Mouse (Mus musculus) gastrocnemius, postnatal 25 days (tissue): ENCODE data around the gene Rspo3. TPM values are rescaled to one million over a fixed set of nuclear protein-coding genes. Genes with fewer than 3 reads are reported as not detected.
A peak's percentile ranks its signal among the peaks of the same experiment; 100 is the strongest.

ENCODE experiments used
- DNase-seq: peaks from one replicate; pipeline ENCODE4 v3.0.0; 2022
- long read RNA-seq, 2 experiments: library from polyadenylated mRNA; stranded (forward); transcript quantifications; one replicate each; pipeline ENCODE4 v2.0.0; 2021
- total RNA-seq, 2 experiments: library from RNA; stranded (reverse); gene quantifications; 1 replicate in 1 of 2; 2 replicates in 1 of 2; pipeline ENCODE4 v1.2.3; 2021

The Rspo3 gene
- total RNA-seq: 1 to 10 TPM in 1 of 2 experiments, under 1 TPM in 1; 0.99 to 3.5 TPM
- long read RNA-seq, experiment 1, partial matches to known transcripts: 0 of 1 reads
- long read RNA-seq, experiment 1, other reads (novel, unspliced or antisense): 0 of 1 reads
- long read RNA-seq, experiment 2, transcript Rspo3-201 (5 exons, 3,085 nt): major isoform, 6 of 9 reads
- long read RNA-seq, experiment 2, partial matches to known transcripts: 0 of 9 reads
- long read RNA-seq, experiment 2, other reads (novel, unspliced or antisense): 3 of 9 reads

- DNase-seq: peak; percentile 27
These were observed at the start of gene Rspo3 for GRCm38 (mm10) chr10:29535546-29536260. Rspo3 (minus strand) TSS chr10:29535867.

- DNase-seq: no peak
These were observed 46.3 kb upstream of the Rspo3 start for GRCm38 (mm10) chr10:29581940-29582339.

DNA sequence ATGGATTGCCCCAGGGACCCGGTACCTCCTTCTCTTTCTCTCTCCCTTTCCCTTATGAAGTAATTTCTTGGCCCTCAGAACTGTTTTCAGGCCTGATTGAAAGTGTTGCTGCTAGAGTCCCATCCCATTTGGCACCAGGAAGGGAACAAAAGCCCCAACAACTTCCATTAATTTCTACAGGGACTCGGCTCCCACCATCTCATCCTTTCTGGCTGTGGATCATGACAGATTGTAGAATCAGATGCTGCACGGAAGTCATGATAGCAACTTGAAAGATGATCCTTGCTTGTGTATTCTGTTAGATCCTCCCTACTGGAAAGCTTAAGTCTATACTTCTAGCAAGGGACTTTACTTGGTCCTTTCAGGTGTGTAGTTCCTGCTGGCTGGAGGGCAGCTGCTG lies 45.8 kb upstream of the Rspo3 start:
- no peak for DNase-seq

DNA sequence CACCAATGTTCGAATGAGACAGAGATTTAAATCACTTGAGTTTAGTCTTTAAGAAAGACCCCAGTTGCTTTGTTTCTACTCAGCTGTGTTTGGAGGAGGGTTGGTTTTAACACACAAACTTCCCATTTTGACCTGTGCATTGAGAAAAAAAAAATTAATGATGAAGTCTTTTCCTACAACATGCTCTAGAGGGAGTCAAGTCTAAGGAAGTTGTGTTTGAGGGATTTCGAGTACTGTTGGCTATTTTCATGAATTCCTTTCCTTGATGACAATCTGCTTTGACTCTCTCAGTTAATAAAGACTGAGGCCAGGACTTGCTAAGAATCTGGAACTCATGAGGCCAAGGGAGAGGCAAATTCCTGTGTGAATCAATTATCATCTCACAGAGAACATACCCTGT lies 20.3 kb upstream of the Rspo3 start:
- no peak for DNase-seq

DNA sequence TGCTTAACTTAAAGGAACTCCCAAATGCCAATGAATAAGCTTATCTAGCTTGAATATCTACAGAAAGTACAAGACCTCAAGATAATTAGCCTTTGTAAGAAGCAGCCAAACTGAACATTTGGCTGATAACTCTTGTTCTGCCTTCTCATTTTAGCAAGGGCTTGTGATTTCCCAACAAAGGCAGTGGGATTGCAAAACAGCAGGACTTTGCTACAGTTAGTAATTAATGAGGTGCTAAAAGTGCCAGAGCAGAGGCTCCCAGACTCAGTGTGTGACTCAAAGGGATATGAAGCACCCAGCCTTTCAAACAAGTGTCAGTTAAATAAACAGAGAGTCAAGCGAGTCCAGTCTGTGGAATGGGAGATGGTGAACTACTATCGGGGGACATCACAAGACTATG lies 18.7 kb upstream of the Rspo3 start:
- DNase-seq: no peak

DNA sequence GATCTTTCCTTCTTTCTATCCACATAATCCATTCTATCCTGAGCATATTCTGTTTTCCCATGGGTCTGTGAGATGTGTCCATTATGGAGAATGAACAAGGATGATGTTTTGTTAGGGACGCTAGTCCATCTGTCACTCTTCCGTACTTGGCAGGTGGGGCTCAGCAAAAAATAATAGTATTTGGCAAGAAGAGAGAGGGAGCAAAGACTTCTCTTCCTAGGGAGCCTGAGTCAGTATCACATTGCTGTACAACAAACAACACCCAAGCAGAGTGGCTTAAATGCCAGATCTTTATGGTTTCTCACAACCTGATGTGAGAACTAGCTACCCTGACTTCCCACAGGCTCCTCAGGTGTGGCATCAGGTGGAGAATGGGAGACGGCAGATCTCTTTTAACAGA lies 7.3 kb upstream of the Rspo3 start:
- DNase-seq: no peak

- no peak for DNase-seq
These were observed 3.8 kb upstream of the Rspo3 start for GRCm38 (mm10) chr10:29539516-29539915.

- DNase-seq: no peak
These were observed 3.1 kb upstream of the Rspo3 start for GRCm38 (mm10) chr10:29538791-29539190.

DNA sequence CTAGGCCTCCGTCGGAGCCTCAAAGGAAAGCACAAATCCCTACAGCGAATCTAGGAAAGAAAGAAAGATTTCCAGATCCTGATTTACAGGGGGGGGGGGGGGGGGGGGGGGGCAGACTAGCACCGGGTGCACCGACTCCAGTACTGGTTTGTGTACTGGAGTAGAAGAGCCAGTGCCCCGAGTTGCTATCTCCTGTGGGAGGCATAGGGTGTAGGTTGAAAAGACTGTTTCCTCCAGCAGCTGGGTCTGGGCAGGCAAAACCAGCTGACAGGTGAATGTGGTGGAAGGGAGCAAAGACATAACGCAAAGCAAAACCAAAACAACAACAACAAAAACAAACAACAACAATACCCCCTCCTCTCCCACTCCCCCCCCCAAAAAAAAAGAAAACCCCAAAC lies 838 bp downstream of the Rspo3 start:
- no peak for DNase-seq

DNA sequence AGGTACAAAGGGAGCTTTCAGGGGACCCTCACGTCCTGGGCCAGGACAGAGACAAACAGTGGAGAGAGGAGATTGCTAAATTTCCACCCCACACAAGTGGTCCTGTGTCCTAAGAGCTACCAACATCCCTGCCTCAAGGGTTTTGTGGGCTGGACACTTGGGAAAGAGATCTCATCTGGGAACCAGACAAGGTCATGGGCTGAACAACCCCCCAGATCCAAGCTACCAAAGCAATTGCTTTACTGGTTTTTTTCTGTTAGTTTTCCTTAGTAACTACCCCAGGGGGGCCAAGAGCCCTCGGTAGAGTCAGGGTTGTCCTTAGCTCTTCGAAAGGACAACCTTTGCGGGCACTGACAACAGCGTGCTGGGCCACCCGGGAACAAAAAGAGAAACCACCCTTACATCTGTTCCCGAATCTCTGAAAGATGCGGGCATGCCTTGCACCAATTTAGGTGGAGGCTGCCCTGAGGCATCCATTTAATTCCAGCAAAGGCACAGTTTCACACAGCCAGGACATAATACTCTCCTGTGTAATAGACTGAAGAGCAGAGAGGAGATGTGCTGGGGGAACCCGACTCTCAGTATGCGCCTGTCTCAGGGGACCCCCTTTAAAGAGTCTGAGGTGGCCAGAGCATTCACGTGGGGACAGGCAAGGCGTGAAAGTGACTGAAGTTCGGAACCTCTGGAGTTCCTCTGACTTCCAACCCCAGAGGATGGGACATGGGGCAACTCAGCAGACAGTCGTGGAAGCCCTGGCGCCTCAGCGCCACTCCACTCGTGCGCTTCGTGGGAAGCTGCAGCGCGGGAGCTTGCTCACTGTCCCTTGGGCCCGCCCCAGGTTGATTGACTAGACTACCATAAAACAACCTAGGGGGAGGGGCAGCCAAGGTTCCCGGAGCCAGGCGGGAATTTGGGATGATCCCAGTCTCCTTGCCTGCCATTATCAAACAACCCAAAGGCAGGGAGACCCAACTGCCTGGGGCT lies 1.5 kb downstream of the Rspo3 start:
- DNase-seq: no peak

GRCm38 (mm10) chr10:29532821-29533715 lies 2.6 kb downstream of the Rspo3 start:
- DNase-seq: peak; percentile 60

DNA sequence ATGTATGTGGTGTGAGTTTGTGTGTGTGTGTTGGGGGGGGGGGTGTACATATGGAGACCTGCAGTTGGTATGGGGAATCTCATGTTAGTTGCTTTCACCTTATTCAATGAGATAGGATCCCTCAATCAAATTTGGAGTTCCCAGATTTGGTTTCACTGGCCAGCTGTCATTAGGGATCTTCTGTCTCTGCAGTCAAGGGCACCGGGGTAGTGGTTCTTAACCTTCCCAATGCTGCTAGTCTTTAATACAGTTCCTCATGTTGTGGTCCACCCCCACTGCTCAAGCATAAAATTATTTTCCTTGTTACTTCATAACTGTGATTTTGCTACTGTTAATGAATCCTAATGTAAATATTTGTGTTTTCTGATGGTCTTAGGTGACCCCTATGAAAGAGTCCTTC lies 22.1 kb downstream of the Rspo3 start:
- no peak for DNase-seq

- DNase-seq: no peak
These were observed 27.5 kb downstream of the Rspo3 start for GRCm38 (mm10) chr10:29508167-29508566.

- no peak for DNase-seq
These were observed 38.4 kb downstream of the Rspo3 start for GRCm38 (mm10) chr10:29497205-29497822.

DNA sequence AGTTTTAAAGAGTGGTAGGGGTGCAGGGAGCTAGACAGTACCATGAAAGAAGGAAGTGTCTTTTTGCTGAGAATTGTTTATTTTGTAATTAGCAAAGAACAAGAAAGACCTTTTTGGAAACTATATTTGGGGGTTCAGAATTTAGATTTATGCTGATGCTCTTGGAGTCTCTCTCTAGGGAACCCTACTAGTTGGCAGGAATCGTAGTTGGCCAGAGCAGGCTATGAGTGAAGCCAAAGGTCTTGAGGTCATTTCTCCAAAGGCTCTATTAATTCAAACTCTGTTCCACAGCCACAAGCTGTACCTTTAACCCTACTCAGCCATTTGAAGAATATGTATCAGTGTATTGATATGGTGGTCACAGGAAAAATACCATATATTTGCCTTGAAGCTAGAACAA lies 41.7 kb downstream of the Rspo3 start:
- DNase-seq: no peak

GRCm38 (mm10) chr10:29480945-29481344 lies 54.7 kb downstream of the Rspo3 start:
- DNase-seq: no peak

- DNase-seq: no peak
These were observed 56.3 kb downstream of the Rspo3 start for GRCm38 (mm10) chr10:29479401-29479800.

DNA sequence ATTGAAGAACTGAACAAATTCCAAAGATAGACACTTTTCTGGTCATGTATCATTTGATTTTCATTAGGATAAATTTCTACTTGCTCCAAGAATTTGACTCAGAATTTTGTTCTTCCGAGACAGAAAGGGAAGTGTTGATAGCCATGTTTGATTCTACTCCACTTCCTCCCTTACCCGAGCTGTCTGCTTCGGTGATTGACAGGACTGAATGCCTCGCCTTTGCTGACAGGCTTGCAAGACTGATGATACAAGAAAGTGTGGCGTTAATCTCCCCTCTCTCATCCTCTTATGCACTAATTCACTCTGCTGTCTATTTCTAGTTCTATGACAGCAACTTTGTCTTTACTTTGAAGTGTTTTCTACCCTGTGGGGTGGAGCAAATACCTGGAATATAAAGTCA lies 65.2 kb downstream of the Rspo3 start:
- no peak for DNase-seq

DNA sequence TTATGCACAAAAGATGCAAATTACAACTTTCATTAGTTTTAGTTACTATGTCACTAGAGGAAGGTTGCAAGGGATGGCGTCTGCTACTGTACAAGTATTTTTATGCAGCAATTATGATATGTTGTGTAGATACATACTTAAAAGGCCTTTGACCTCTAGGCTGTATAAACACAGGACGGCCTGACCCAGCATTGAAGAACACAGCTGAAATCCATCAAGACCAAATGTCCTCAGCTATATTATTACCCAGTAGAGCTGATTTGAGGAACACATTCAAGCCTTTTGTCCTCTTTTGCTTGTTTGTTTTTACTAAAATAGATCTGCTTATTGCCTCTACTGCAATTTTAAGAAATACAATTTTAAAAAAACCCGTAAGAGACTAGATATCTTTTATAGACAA lies 75.6 kb downstream of the Rspo3 start:
- DNase-seq: no peak

DNA sequence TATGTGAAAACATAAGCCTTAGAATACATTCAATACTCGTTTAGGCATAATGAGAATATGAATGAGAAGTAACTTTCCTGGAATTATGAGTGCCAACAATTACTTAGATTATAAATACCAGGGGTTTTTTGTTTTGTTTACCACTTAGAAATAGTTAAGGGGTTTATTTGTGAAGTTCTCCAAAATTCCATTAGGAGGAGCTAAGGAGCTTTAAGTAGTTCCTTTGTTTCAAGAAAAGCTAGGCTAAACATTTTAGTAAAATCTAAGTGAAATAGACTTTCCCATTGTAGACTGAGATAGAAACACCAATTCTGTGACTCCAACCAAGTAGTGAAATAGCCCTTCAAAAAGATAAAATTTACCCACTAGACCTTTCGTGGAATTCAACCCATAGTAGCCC lies 76.0 kb downstream of the Rspo3 start:
- DNase-seq: no peak

- no peak for DNase-seq
These were observed 90.6 kb downstream of the Rspo3 start for GRCm38 (mm10) chr10:29445076-29445475.
